Mouse (Mus musculus) erythroblast, embryonic 14.5 days (primary cell): ENCODE results near the gene Tmem110. TPM values are rescaled to one million over a fixed set of nuclear protein-coding genes. Genes with fewer than 3 reads are reported as not detected.

Experiments
- H3K27me3 ChIP-seq: 2 replicates; pipeline ENCODE4 v1.6.1; 2012; ENCODE audit warnings: inconsistent platforms; ENCODE audit not compliant: control insufficient read depth
- H3K36me3 ChIP-seq: 2 replicates; pipeline ENCODE4 v1.6.1; 2012; ENCODE audit warnings: mild to moderate bottlenecking, inconsistent platforms; ENCODE audit not compliant: control insufficient read depth
- H3K4me1 ChIP-seq: 2 replicates; pipeline ENCODE4 v1.6.1; 2012; ENCODE audit warnings: inconsistent platforms; ENCODE audit not compliant: control insufficient read depth
- H3K4me3 ChIP-seq: replicated peaks from 2 replicates; pipeline ENCODE3; 2012; ENCODE audit warnings: moderate library complexity, mild to moderate bottlenecking, inconsistent platforms
- H3K9me3 ChIP-seq: 2 replicates; pipeline ENCODE4 v1.6.1; 2012; ENCODE audit warnings: low read length, inconsistent platforms, mixed read lengths; ENCODE audit not compliant: control insufficient read depth
- GATA1 ChIP-seq: IDR thresholded peaks from 2 replicates; pipeline ENCODE4 v1.6.1; 2012; ENCODE audit warnings: low read length, inconsistent platforms, mixed read lengths
- TAL1 ChIP-seq: IDR thresholded peaks from 3 replicates; pipeline ENCODE4 v1.6.1; 2012; ENCODE audit warnings: low read length, inconsistent platforms, mixed read lengths
- polyA plus RNA-seq: library from polyadenylated mRNA; stranded (reverse); fragments of >175 nt; gene quantifications from 2 replicates; pipeline ENCODE4 v1.2.3, GENCODE M21; 2012

The Tmem110 gene
- polyA plus RNA-seq, 1 experiment, result 2.3 TPM

GRCm38 (mm10) chr14:30925492-30925891 is 100.1 kb downstream of the Tmem110 start:
- Histone ChIP-seq H3K27me3 (no peaks in the 10 kb centered on the region), H3K4me3 (no peak overlapping the region), H3K36me3 (peaks cover 2% of the 10 kb centered on the region; the same call in 1 of the 2 replicates), H3K9me3 (no peaks in the 10 kb centered on the region), H3K4me1 (no peaks in the 10 kb centered on the region; the same call in 1 of the 2 replicates)
- no peak for TF ChIP-seq TAL1
- TF ChIP-seq GATA1, result no peak

Other genes starting within 250 kb of the Tmem110 start
- 0.24 and 0.41 TPM in 2 replicates for gene Prkcd, start 199.4 kb upstream of the Tmem110 start, polyA plus RNA-seq
- 0.02 and 0.05 TPM in 2 replicates for gene Rft1, start 171.2 kb upstream of the Tmem110 start, polyA plus RNA-seq
- 0.13 and 0.18 TPM in 2 replicates for gene Sfmbt1, start 110.7 kb upstream of the Tmem110 start, polyA plus RNA-seq
- gene Mustn1, start 53.6 kb downstream of the Tmem110 start, polyA plus RNA-seq, result 0.03 TPM in 1 of 2 replicates, not detected in the other
- gene Itih4, start 60.9 kb downstream of the Tmem110 start, polyA plus RNA-seq, result 0.02 TPM in 1 of 2 replicates, not detected in the other
- 0.02 TPM in 1 of 2 replicates, not detected in the other for gene Itih3, start 98.2 kb downstream of the Tmem110 start, polyA plus RNA-seq
- not detected in 2 replicates for gene Itih1, start 117.7 kb downstream of the Tmem110 start, polyA plus RNA-seq
- gene Nek4, start 125.8 kb downstream of the Tmem110 start, polyA plus RNA-seq, result 0.05 and 0.07 TPM in 2 replicates
- gene Glt8d1, start 175.8 kb downstream of the Tmem110 start, polyA plus RNA-seq, result 0.10 and 0.19 TPM in 2 replicates
- gene Spcs1, start 176.1 kb downstream of the Tmem110 start, polyA plus RNA-seq, result 5.2 and 5.8 TPM in 2 replicates
- gene Pbrm1, start 193.5 kb downstream of the Tmem110 start, polyA plus RNA-seq, result 1.2 and 1.6 TPM in 2 replicates
- 0.74 and 1.2 TPM in 2 replicates for gene Gnl3, start 193.6 kb downstream of the Tmem110 start, polyA plus RNA-seq